Mouse (Mus musculus): Measurements from ENCODE around the gene Spaca4.

- TF ChIP-seq CTCF (IDR thresholded peaks at IDR 0.05; ENCODE audit: low read depth) (no peak), EP300 (IDR thresholded peaks at IDR 0.05; ENCODE audit: low read depth) (no peak)
Measured at GRCm38 (mm10) chr7:45681046-45681736, 44.4 kb downstream of the Spaca4 start.
